Mouse (Mus musculus): ENCODE measurements around the gene Psors1c2.

- TF ChIP-seq CTCF (IDR thresholded peaks at IDR 0.05; ENCODE audit: borderline replicate concordance, extremely low read depth, insufficient read depth, insufficient read length) (no peak), POLR2A (IDR thresholded peaks at IDR 0.05; ENCODE audit: borderline replicate concordance, extremely low read depth, insufficient read depth, insufficient read length, poor library complexity, severe bottlenecking) (no peak)
Measured at GRCm38 (mm10) chr17:35554761-35555397, 21.9 kb downstream of the Psors1c2 start.

All from brain, embryonic 14.5 days (tissue).